Mouse (Mus musculus): Measurements from ENCODE around the gene 9230102O04Rik. TPM values are rescaled to one million over a fixed set of nuclear protein-coding genes. Genes with fewer than 3 reads are reported as not detected.
A peak's percentile ranks its signal among the peaks of the same experiment; 100 is the strongest.

9230102O04Rik gene
- polyA plus RNA-seq (2014; fragmentation: Nextera tagmentation; extraction: Ambion mirVana), result not detected in 2 replicates

GRCm38 (mm10) chr2:9888913-9889650 is at the start of gene 9230102O04Rik:
TSS of gene 9230102O04Rik (minus strand) at chr2:9889540.
- Histone ChIP-seq H3K4me2 (ENCODE audit: low read depth, low read length, severe bottlenecking) (peak within 1 kb of the TSS; percentile 31), H3K27me3 (ENCODE audit: control insufficient read depth, insufficient read depth, low read length) (peaks cover 91% of the 10 kb centered on the region), H3K4me3 (ENCODE audit: low read depth, low read length) (no peak within 1 kb of the TSS), H3K4me1 (replicated peaks; ENCODE audit: control insufficient read depth, insufficient read depth, low read length) (peaks cover 6% of the 10 kb centered on the region), H3K9me3 (ENCODE audit: control insufficient read depth, low read length) (no peaks in the 10 kb centered on the region), H3K27ac (ENCODE audit: low read depth, low read length) (no peak within 1 kb of the TSS), H3K9ac (ENCODE audit: low read length) (no peak within 1 kb of the TSS), H3K36me3 (ENCODE audit: control insufficient read depth, insufficient read depth, low read length) (no peaks in the 10 kb centered on the region)
- peak; percentile 60 for ATAC-seq (replicated peaks; ENCODE audit: low FRiP score)
- DNase-seq (ENCODE audit: low spot score), result peak; percentile 75
- under 1% methylated on average over 30 of the region's 30 CpGs for WGBS

DNA sequence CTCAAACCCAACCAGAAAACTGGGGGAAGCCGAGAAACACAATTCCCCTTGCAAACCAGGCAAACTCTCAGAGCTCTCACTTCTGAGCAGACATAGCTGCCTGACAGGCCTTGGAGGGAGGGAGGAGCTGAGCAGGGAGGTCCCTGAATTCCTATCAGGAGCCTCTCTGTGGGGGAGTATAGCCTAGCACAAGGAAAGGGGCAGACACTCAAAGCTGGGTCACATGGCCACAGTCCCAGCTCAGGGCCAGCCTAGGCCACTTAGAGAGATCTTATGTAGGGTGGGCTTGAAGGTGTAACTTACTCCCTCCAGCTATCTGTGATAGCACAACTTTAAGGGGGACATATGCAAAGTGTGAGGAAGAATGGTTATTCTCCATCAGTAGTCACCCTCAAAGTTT is 46.6 kb upstream of the 9230102O04Rik start:
- Histone ChIP-seq H3K36me3 (ENCODE audit: control insufficient read depth, insufficient read depth, low read length) (no peaks in the 10 kb centered on the region), H3K4me2 (ENCODE audit: low read depth, low read length, severe bottlenecking) (no peak overlapping the region), H3K9ac (ENCODE audit: low read length) (no peak overlapping the region), H3K4me1 (replicated peaks; ENCODE audit: control insufficient read depth, insufficient read depth, low read length) (no peaks in the 10 kb centered on the region), H3K9me3 (ENCODE audit: control insufficient read depth, low read length) (no peaks in the 10 kb centered on the region), H3K4me3 (ENCODE audit: low read depth, low read length) (no peak overlapping the region), H3K27me3 (ENCODE audit: control insufficient read depth, insufficient read depth, low read length) (no peaks in the 10 kb centered on the region), H3K27ac (ENCODE audit: low read depth, low read length) (no peak overlapping the region)
- WGBS, result no CpG with 5 or more reads among the region's 1 CpGs
- DNase-seq (ENCODE audit: low spot score), result no peak
- no peak for ATAC-seq (replicated peaks; ENCODE audit: low FRiP score)

DNA sequence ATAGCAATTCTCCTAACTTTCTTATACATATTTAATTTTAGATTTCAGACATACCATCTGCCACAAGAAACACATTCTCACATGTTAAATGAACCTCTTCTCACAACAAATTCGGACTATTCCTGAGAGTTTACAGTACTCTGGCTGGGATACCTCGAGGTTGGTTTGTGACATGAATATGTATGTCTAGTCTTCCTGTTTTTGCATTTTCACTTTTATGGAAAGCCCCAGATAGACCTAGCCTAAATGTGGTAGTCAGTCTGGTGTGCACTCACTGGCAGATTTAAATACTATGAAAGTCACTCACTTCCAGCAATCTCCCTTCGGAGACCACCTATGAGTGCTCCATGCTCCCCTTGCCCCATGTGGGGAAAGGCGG is 37.6 kb upstream of the 9230102O04Rik start:
- Histone ChIP-seq H3K36me3 (ENCODE audit: control insufficient read depth, insufficient read depth, low read length) (no peaks in the 10 kb centered on the region), H3K9ac (ENCODE audit: low read length) (no peak overlapping the region), H3K4me1 (replicated peaks; ENCODE audit: control insufficient read depth, insufficient read depth, low read length) (no peaks in the 10 kb centered on the region; the same call in 1 of the 2 replicates), H3K4me2 (ENCODE audit: low read depth, low read length, severe bottlenecking) (no peak overlapping the region), H3K27ac (ENCODE audit: low read depth, low read length) (no peak overlapping the region), H3K27me3 (ENCODE audit: control insufficient read depth, insufficient read depth, low read length) (peaks cover 2% of the 10 kb centered on the region; the same call in 1 of the 2 replicates), H3K9me3 (ENCODE audit: control insufficient read depth, low read length) (no peaks in the 10 kb centered on the region), H3K4me3 (ENCODE audit: low read depth, low read length) (no peak overlapping the region)
- ATAC-seq (replicated peaks; ENCODE audit: low FRiP score) (no peak; the same call in 1 of the 2 replicates), DNase-seq (ENCODE audit: low spot score) (no peak)
- WGBS, result 74% methylated on average over 4 of the region's 4 CpGs

GRCm38 (mm10) chr2:9926194-9926904 is 37.0 kb upstream of the 9230102O04Rik start:
- H3K4me3 ChIP-seq (ENCODE audit: low read depth, low read length), result no peak overlapping the region
- no peaks in the 10 kb centered on the region for H3K9me3 ChIP-seq (ENCODE audit: control insufficient read depth, low read length)
- H3K4me2 ChIP-seq (ENCODE audit: low read depth, low read length, severe bottlenecking), result no peak overlapping the region
- no peak overlapping the region for H3K27ac ChIP-seq (ENCODE audit: low read depth, low read length)
- peaks cover 2% of the 10 kb centered on the region; the same call in 1 of the 2 replicates for H3K27me3 ChIP-seq (ENCODE audit: control insufficient read depth, insufficient read depth, low read length)
- no peaks in the 10 kb centered on the region; the same call in 1 of the 2 replicates for H3K4me1 ChIP-seq (replicated peaks; ENCODE audit: control insufficient read depth, insufficient read depth, low read length)
- no peak for DNase-seq (ENCODE audit: low spot score)
- 32% methylated on average over 7 of the region's 7 CpGs for WGBS
- no peaks in the 10 kb centered on the region for H3K36me3 ChIP-seq (ENCODE audit: control insufficient read depth, insufficient read depth, low read length)
- no peak overlapping the region for H3K9ac ChIP-seq (ENCODE audit: low read length)
- ATAC-seq (replicated peaks; ENCODE audit: low FRiP score), result peak; percentile 54

- ATAC-seq (replicated peaks; ENCODE audit: low FRiP score) (no peak), DNase-seq (ENCODE audit: low spot score) (no peak)
- no peaks in the 10 kb centered on the region for H3K4me1 ChIP-seq (replicated peaks; ENCODE audit: control insufficient read depth, insufficient read depth, low read length)
- H3K27ac ChIP-seq (ENCODE audit: low read depth, low read length), result no peak overlapping the region
- WGBS, result 92% methylated on average over 17 of the region's 17 CpGs
- no peak overlapping the region for H3K4me2 ChIP-seq (ENCODE audit: low read depth, low read length, severe bottlenecking)
- no peaks in the 10 kb centered on the region for H3K27me3 ChIP-seq (ENCODE audit: control insufficient read depth, insufficient read depth, low read length)
- H3K9ac ChIP-seq (ENCODE audit: low read length), result no peak overlapping the region
- H3K9me3 ChIP-seq (ENCODE audit: control insufficient read depth, low read length), result no peaks in the 10 kb centered on the region
- no peak overlapping the region for H3K4me3 ChIP-seq (ENCODE audit: low read depth, low read length)
- no peaks in the 10 kb centered on the region; the same call in 1 of the 2 replicates for H3K36me3 ChIP-seq (ENCODE audit: control insufficient read depth, insufficient read depth, low read length)
Measured at GRCm38 (mm10) chr2:9918691-9919471, 29.5 kb upstream of the 9230102O04Rik start.

GRCm38 (mm10) chr2:9917602-9918001 is 28.3 kb upstream of the 9230102O04Rik start:
- Histone ChIP-seq H3K4me3 (ENCODE audit: low read depth, low read length) (no peak overlapping the region), H3K9me3 (ENCODE audit: control insufficient read depth, low read length) (no peaks in the 10 kb centered on the region), H3K9ac (ENCODE audit: low read length) (no peak overlapping the region), H3K36me3 (ENCODE audit: control insufficient read depth, insufficient read depth, low read length) (no peaks in the 10 kb centered on the region; the same call in 1 of the 2 replicates), H3K27ac (ENCODE audit: low read depth, low read length) (no peak overlapping the region), H3K27me3 (ENCODE audit: control insufficient read depth, insufficient read depth, low read length) (no peaks in the 10 kb centered on the region), H3K4me1 (replicated peaks; ENCODE audit: control insufficient read depth, insufficient read depth, low read length) (no peaks in the 10 kb centered on the region), H3K4me2 (ENCODE audit: low read depth, low read length, severe bottlenecking) (no peak overlapping the region)
- ATAC-seq (replicated peaks; ENCODE audit: low FRiP score) (no peak), DNase-seq (ENCODE audit: low spot score) (no peak)
- 91% methylated on average over 9 of the region's 9 CpGs for WGBS

DNA sequence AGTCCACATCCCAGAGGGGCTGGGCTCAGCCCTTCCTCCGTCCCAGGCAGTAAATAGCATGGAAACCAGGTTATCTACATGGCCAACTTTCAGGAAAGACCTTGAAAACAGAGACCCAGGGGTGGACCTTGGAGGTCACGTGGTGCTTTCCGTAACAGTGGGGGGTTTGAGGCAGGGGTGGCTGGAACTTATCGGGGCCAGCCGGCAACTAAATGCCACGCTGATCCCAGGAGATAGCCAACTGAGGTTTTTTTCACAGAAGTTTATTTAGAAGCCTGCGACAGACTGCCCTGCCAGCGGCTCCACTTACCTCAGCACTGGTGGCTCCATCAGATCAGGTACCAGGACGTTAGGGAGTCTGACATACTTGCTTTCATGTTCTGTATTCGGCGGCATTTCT is 16.7 kb upstream of the 9230102O04Rik start:
- Histone ChIP-seq H3K9ac (ENCODE audit: low read length) (no peak overlapping the region), H3K4me1 (replicated peaks; ENCODE audit: control insufficient read depth, insufficient read depth, low read length) (no peaks in the 10 kb centered on the region), H3K4me2 (ENCODE audit: low read depth, low read length, severe bottlenecking) (peak overlapping the region; percentile 8; the same call in 1 of the 2 replicates), H3K27ac (ENCODE audit: low read depth, low read length) (no peak overlapping the region), H3K9me3 (ENCODE audit: control insufficient read depth, low read length) (no peaks in the 10 kb centered on the region), H3K4me3 (ENCODE audit: low read depth, low read length) (no peak overlapping the region), H3K27me3 (ENCODE audit: control insufficient read depth, insufficient read depth, low read length) (peaks cover 2% of the 10 kb centered on the region; the same call in 1 of the 2 replicates), H3K36me3 (ENCODE audit: control insufficient read depth, insufficient read depth, low read length) (no peaks in the 10 kb centered on the region)
- WGBS, result 10% methylated on average over 11 of the region's 11 CpGs
- ATAC-seq (replicated peaks; ENCODE audit: low FRiP score) (no peak), DNase-seq (ENCODE audit: low spot score) (no peak)

GRCm38 (mm10) chr2:9903854-9904560 is 14.7 kb upstream of the 9230102O04Rik start:
- peaks cover 9% of the 10 kb centered on the region for H3K27me3 ChIP-seq (ENCODE audit: control insufficient read depth, insufficient read depth, low read length)
- no peak overlapping the region for H3K4me3 ChIP-seq (ENCODE audit: low read depth, low read length)
- ATAC-seq (replicated peaks; ENCODE audit: low FRiP score) (no peak), DNase-seq (ENCODE audit: low spot score) (no peak)
- H3K9me3 ChIP-seq (ENCODE audit: control insufficient read depth, low read length), result no peaks in the 10 kb centered on the region
- WGBS, result 76% methylated on average over 14 of the region's 14 CpGs
- no peak overlapping the region for H3K9ac ChIP-seq (ENCODE audit: low read length)
- no peaks in the 10 kb centered on the region for H3K4me1 ChIP-seq (replicated peaks; ENCODE audit: control insufficient read depth, insufficient read depth, low read length)
- no peak overlapping the region for H3K4me2 ChIP-seq (ENCODE audit: low read depth, low read length, severe bottlenecking)
- H3K36me3 ChIP-seq (ENCODE audit: control insufficient read depth, insufficient read depth, low read length), result no peaks in the 10 kb centered on the region
- no peak overlapping the region for H3K27ac ChIP-seq (ENCODE audit: low read depth, low read length)

Measured in forebrain, embryonic 11.5 days (tissue).